Comparison of ENCODE assay signal across 8 mouse cellular contexts in genomic region chr2:122466901-122467300, GRCm38 (mm10). TPM values are rescaled to one million over a fixed set of nuclear protein-coding genes. Genes with fewer than 3 reads are reported as not detected.
A peak's percentile ranks its signal among the peaks of the same experiment; 100 is the strongest.
DNase-seq lines count a peak whose midpoint lies in the region; ATAC-seq and TF ChIP-seq lines count a peak whose summit lies in the region.

No protein-coding gene starts in this region.

- no peak for TF ChIP-seq POLR2A in cerebellum, adult 2 months (IDR thresholded peaks at IDR 0.05; ENCODE audit: borderline replicate concordance, insufficient read depth, low read length)

- peak overlapping the region; percentile 57 for H3K9ac ChIP-seq in hindbrain, embryonic 15.5 days
- peak overlapping the region; percentile 53; the same call in 1 of the 2 replicates for H3K9ac ChIP-seq in stomach, postnatal 0 days (ENCODE audit: low read length)

- H3K27ac ChIP-seq in cerebellum, adult 2 months (ENCODE audit: insufficient read depth, low read length) = no peak overlapping the region
- H3K27ac ChIP-seq in hindbrain, embryonic 15.5 days (replicated peaks) = no peak overlapping the region
- no peak overlapping the region for H3K27ac ChIP-seq in stomach, postnatal 0 days (replicated peaks)

- DNase-seq in cerebellum, adult 2 months = no peak
- no peak for DNase-seq in cerebellum, adult 11 months
- peak; percentile 18 to 28 for DNase-seq in right cerebral cortex, postnatal 10 days (ENCODE audit: low spot score in 2 of 2)
- DNase-seq in right cerebral cortex, postnatal 14 days = no peak
- DNase-seq in lung, postnatal 4 days = peak; percentile 9 to 24
- DNase-seq in stomach, postnatal 0 days (ENCODE audit: low spot score) = no peak
- DNase-seq in right cerebral cortex, postnatal 36 days (ENCODE audit: low spot score in 2 of 2) = no peak

- H3K36me3 ChIP-seq in hindbrain, embryonic 15.5 days = no peaks in the 10 kb centered on the region
- no peaks in the 10 kb centered on the region for H3K36me3 ChIP-seq in stomach, postnatal 0 days (ENCODE audit: control insufficient read depth, insufficient read depth, low read length)

- H3K4me2 ChIP-seq in hindbrain, embryonic 15.5 days = peak overlapping the region; percentile 93
- peak overlapping the region; percentile 90 for H3K4me2 ChIP-seq in stomach, postnatal 0 days (replicated peaks; ENCODE audit: low read depth)

- H3K9me3 ChIP-seq in hindbrain, embryonic 15.5 days = no peaks in the 10 kb centered on the region
- no peaks in the 10 kb centered on the region for H3K9me3 ChIP-seq in stomach, postnatal 0 days (ENCODE audit: control insufficient read depth, low read length)

- H3K27me3 ChIP-seq in cerebellum, adult 2 months (ENCODE audit: control insufficient read depth, insufficient read depth, low read length) = no peaks in the 10 kb centered on the region
- H3K27me3 ChIP-seq in hindbrain, embryonic 15.5 days = no peaks in the 10 kb centered on the region
- H3K27me3 ChIP-seq in stomach, postnatal 0 days (ENCODE audit: control insufficient read depth, insufficient read depth, low read length) = no peaks in the 10 kb centered on the region

- TF ChIP-seq EP300 in stomach, postnatal 0 days (optimal IDR thresholded peaks at IDR 0.05) = no peak

- ATAC-seq in hindbrain, embryonic 15.5 days (ENCODE audit: low FRiP score, low read depth) = no peak
- no peak for ATAC-seq in stomach, postnatal 0 days (ENCODE audit: low FRiP score, low TSS enrichment)

- TF ChIP-seq CTCF in cerebellum, adult 2 months (IDR thresholded peaks at IDR 0.05; ENCODE audit: borderline replicate concordance, insufficient read depth, low read depth, low read length) = no peak
- TF ChIP-seq CTCF in stomach, postnatal 0 days (IDR thresholded peaks at IDR 0.05; ENCODE audit: low read depth) = no peak

- H3K4me1 ChIP-seq in cerebellum, adult 2 months (ENCODE audit: control insufficient read depth, insufficient read depth, low read length) = peaks cover 7% of the 10 kb centered on the region; the same call in 1 of the 2 replicates
- peaks cover 11% of the 10 kb centered on the region for H3K4me1 ChIP-seq in hindbrain, embryonic 15.5 days (replicated peaks)
- H3K4me1 ChIP-seq in stomach, postnatal 0 days (replicated peaks; ENCODE audit: control insufficient read depth, insufficient read depth) = no peaks in the 10 kb centered on the region; the same call in 1 of the 2 replicates

- whole genome bisulfite sequencing in cerebellum, adult 2 months = 33% methylated on average over 11 of the region's 11 CpGs
- WGBS in hindbrain, embryonic 15.5 days = 32% methylated on average over 11 of the region's 11 CpGs
- WGBS in stomach, postnatal 0 days = 41% methylated on average over 11 of the region's 11 CpGs

- peak overlapping the region; percentile 70 for H3K4me3 ChIP-seq in cerebellum, adult 2 months (replicated peaks; ENCODE audit: insufficient read depth, low read depth, low read length)
- peak overlapping the region; percentile 63 for H3K4me3 ChIP-seq in hindbrain, embryonic 15.5 days
- peak overlapping the region; percentile 43 for H3K4me3 ChIP-seq in stomach, postnatal 0 days (ENCODE audit: low read depth, low read length)

RNA-seq across cellular contexts. Expression of gene Gm14085, which starts 17.8 kb away (rescaled TPM):
- polyA plus RNA-seq in cerebellum, adult 2 months (2012; rRNA removed) = not detected in 2 replicates
- 0.09 TPM in 1 of 2 replicates, not detected in the other for polyA plus RNA-seq in hindbrain, embryonic 15.5 days (2015; fragmentation: Nextera tagmentation; extraction: Ambion mirVana)
- not detected in 2 replicates for polyA plus RNA-seq in stomach, postnatal 0 days (2015; fragmentation: Nextera tagmentation; extraction: Ambion mirVana)

RNA-seq across cellular contexts. Expression of gene Slc28a2, which starts 40.6 kb away (rescaled TPM):
- 0.10 and 0.43 TPM in 2 replicates for polyA plus RNA-seq in cerebellum, adult 2 months (2012; rRNA removed)
- 0.14 TPM in 1 of 2 replicates, not detected in the other for polyA plus RNA-seq in hindbrain, embryonic 15.5 days (2015; fragmentation: Nextera tagmentation; extraction: Ambion mirVana)
- polyA plus RNA-seq in stomach, postnatal 0 days (2015; fragmentation: Nextera tagmentation; extraction: Ambion mirVana) = 10.6 and 12.9 TPM in 2 replicates

Comparison
In these comparisons a context has a peak if more than half of its experiments do, and no peak if none do; other contexts are left out.
1. DNase-seq: peak in right cerebral cortex, postnatal 10 days (2 of 2) and lung, postnatal 4 days (2 of 2); none in cerebellum, adult 2 months (0 of 2), cerebellum, adult 11 months (single experiment), right cerebral cortex, postnatal 14 days (single experiment), stomach, postnatal 0 days (single experiment) and right cerebral cortex, postnatal 36 days (0 of 2).
2. Peak in every context shown above with its lines, with median percentiles within 50 percentile points of each other: H3K4me3 ChIP-seq.